Mouse (Mus musculus) liver, embryonic 14.5 days (tissue): ENCODE measurements around the gene Lcn11. TPM values are rescaled to one million over a fixed set of nuclear protein-coding genes. Genes with fewer than 3 reads are reported as not detected.
"Not testable (repeated sequence)": the region's sequence is repeated elsewhere in the genome, so short reads cannot be mapped to it uniquely, and the experiment has no call there.

Source experiments
- ATAC-seq: fragments of 200-750 bp; cut with Nextera tagmentation; 2 replicates; pipeline ENCODE4 v1.8.0; 2017; ENCODE audit warnings: moderate number of reproducible peaks, mild to moderate bottlenecking, moderate library complexity; ENCODE audit not compliant: insufficient read depth
- DNase-seq, 3 experiments: peaks; one replicate each; pipeline ENCODE4 v3.0.0-alpha.2; 2012 to 2013; ENCODE audit warnings: low read depth in 3 of 3, low spot score in 3 of 3
- H3K27ac ChIP-seq: fragments of 300-500 bp; sonication (generic); 2 replicates; pipeline ENCODE4 v1.5.1; 2014; ENCODE audit warnings: moderate library complexity, mild to moderate bottlenecking, control low read depth, inconsistent platforms
- H3K27me3 ChIP-seq: fragments of 300-500 bp; sonication (generic); 2 replicates; pipeline ENCODE4 v1.6.1; 2014; ENCODE audit warnings: mild to moderate bottlenecking, low read length, moderate library complexity; ENCODE audit not compliant: control insufficient read depth, insufficient read depth
- H3K36me3 ChIP-seq: fragments of 300-500 bp; sonication (generic); replicated peaks from 2 replicates; pipeline ENCODE4 v1.6.1; 2014; ENCODE audit warnings: low read depth; ENCODE audit not compliant: control insufficient read depth, insufficient read depth
- H3K4me1 ChIP-seq, 2 experiments: fragments of 200-500 bp in 1 of 2; fragments of 300-500 bp in 1 of 2; sonication (generic) in 1 of 2; replicated peaks; 2 replicates each; pipeline ENCODE4 v1.6.1; 2012 to 2014; ENCODE audit warnings: antibody characterized with exemption in 1 of 2, inconsistent platforms in 1 of 2, low read length in 1 of 2; ENCODE audit not compliant: control insufficient read depth in 2 of 2, insufficient read depth in 2 of 2
- H3K4me2 ChIP-seq: fragments of 300-500 bp; sonication (generic); 2 replicates; pipeline ENCODE4 v1.6.1; 2014; ENCODE audit warnings: low read depth, mild to moderate bottlenecking, control low read depth, moderate library complexity
- H3K4me3 ChIP-seq, 2 experiments: fragments of 200-500 bp in 1 of 2; fragments of 300-500 bp in 1 of 2; sonication (generic) in 1 of 2; 2 replicates each; pipeline ENCODE4 v1.5.1; 2012 to 2014; ENCODE audit warnings: low read depth in 2 of 2, low read length in 2 of 2, mild to moderate bottlenecking in 2 of 2, control low read depth in 1 of 2, inconsistent platforms in 1 of 2, moderate library complexity in 1 of 2; ENCODE audit not compliant: insufficient read depth in 1 of 2
- H3K9ac ChIP-seq: fragments of 300-500 bp; sonication (generic); replicated peaks from 2 replicates; pipeline ENCODE4 v1.6.1; 2014; ENCODE audit warnings: mild to moderate bottlenecking, control low read depth, moderate library complexity
- H3K9me3 ChIP-seq: fragments of 300-500 bp; sonication (generic); 2 replicates; pipeline ENCODE4 v1.6.1; 2016; ENCODE audit warnings: low read length, mixed read lengths; ENCODE audit not compliant: control insufficient read depth
- CTCF ChIP-seq: IDR thresholded peaks from 2 replicates; pipeline ENCODE4 v1.5.1; 2016; ENCODE audit warnings: antibody characterized with exemption, low read depth, control low read depth
- EP300 ChIP-seq: IDR thresholded peaks from 2 replicates; pipeline ENCODE4 v1.6.1; 2016; ENCODE audit warnings: antibody characterized with exemption, low read depth
- WGBS: fragments of 180-500 bp; shearing (Covaris S2); extraction: QIAGEN DNeasy Blood & Tissue Kit; methylation state at CpG from one replicate; pipeline ENCODE4 v1.1.7; 2014; ENCODE audit not compliant: insufficient replicate concordance; 5-methylcytosine and 5-hydroxymethylcytosine counted together
- polyA plus RNA-seq, 2 experiments: library from polyadenylated mRNA; depleted of rRNA in 1 of 2; stranded (reverse) in 1 of 2; unstranded in 1 of 2; fragments of >200 nt; fragmentation: Nextera tagmentation in 1 of 2; extraction: Ambion mirVana in 1 of 2; gene quantifications; 2 replicates each; pipeline versions ENCODE4 v1.2.1 to v1.2.3; 2012 to 2014

Gene Lcn11
- polyA plus RNA-seq (2012; rRNA removed) (not detected in 2 replicates), polyA plus RNA-seq (2014; fragmentation: Nextera tagmentation; extraction: Ambion mirVana) (not detected in 2 replicates)

- no peaks in the 10 kb centered on the region for H3K36me3 ChIP-seq
- H3K9ac ChIP-seq, result no peak within 1 kb of the TSS
- no peak within 1 kb of the TSS for H3K4me2 ChIP-seq
- 61% methylated on average over 1 of the region's 1 CpGs for WGBS
- TF ChIP-seq EP300 (no peak), CTCF (no peak)
- DNase-seq (no peak), ATAC-seq (no peak)
- no peaks in the 10 kb centered on the region for H3K9me3 ChIP-seq
- H3K4me1 ChIP-seq, result no peaks in the 10 kb centered on the region
- no peak within 1 kb of the TSS for H3K27ac ChIP-seq
- no peaks in the 10 kb centered on the region for H3K27me3 ChIP-seq
- H3K4me3 ChIP-seq, result no peak within 1 kb of the TSS
These were observed at the start of gene Lcn11 for GRCm38 (mm10) chr2:25776717-25777116. Lcn11 (plus strand) TSS chr2:25777017.

- H3K36me3 ChIP-seq, result no peaks in the 10 kb centered on the region
- no peaks in the 10 kb centered on the region for H3K9me3 ChIP-seq
- 29% methylated on average over 2 of the region's 2 CpGs for WGBS
- H3K4me2 ChIP-seq, result no peak overlapping the region
- TF ChIP-seq CTCF, result no peak
- no peak for TF ChIP-seq EP300
- DNase-seq (no peak), ATAC-seq (no peak)
- no peak overlapping the region for H3K27ac ChIP-seq
- H3K9ac ChIP-seq, result no peak overlapping the region
- H3K4me1 ChIP-seq, result no peaks in the 10 kb centered on the region
- H3K4me3 ChIP-seq, result no peak overlapping the region
- H3K27me3 ChIP-seq, result no peaks in the 10 kb centered on the region
These were observed 43.5 kb upstream of the Lcn11 start for GRCm38 (mm10) chr2:25733199-25733930.

- H3K27ac ChIP-seq, H3K36me3 ChIP-seq, ATAC-seq, H3K9me3 ChIP-seq, H3K4me2 ChIP-seq, H3K4me1 ChIP-seq, DNase-seq, H3K4me3 ChIP-seq, H3K9ac ChIP-seq, H3K27me3 ChIP-seq: not testable (repeated sequence)
- WGBS, result 61% methylated on average over 3 of the region's 3 CpGs
These were observed 40.1 kb upstream of the Lcn11 start, which contains the start of gene Obp2b for GRCm38 (mm10) chr2:25736709-25737108. Obp2b (plus strand) TSS chr2:25737009.

GRCm38 (mm10) chr2:25741671-25742070 is 35.1 kb upstream of the Lcn11 start:
- H3K9ac ChIP-seq, result no peak overlapping the region
- DNase-seq (no peak), ATAC-seq (no peak)
- H3K27ac ChIP-seq, result no peak overlapping the region
- H3K9me3 ChIP-seq, result no peaks in the 10 kb centered on the region; the same call in 1 of the 2 replicates
- TF ChIP-seq EP300 (no peak), CTCF (no peak)
- H3K4me2 ChIP-seq, result no peak overlapping the region
- no peaks in the 10 kb centered on the region for H3K27me3 ChIP-seq
- H3K4me3 ChIP-seq, result no peak overlapping the region
- no peaks in the 10 kb centered on the region for H3K4me1 ChIP-seq
- H3K36me3 ChIP-seq, result no peaks in the 10 kb centered on the region
- 57% methylated on average over 1 of the region's 1 CpGs for WGBS

GRCm38 (mm10) chr2:25754201-25754600 is 22.6 kb upstream of the Lcn11 start:
- no peak overlapping the region for H3K4me3 ChIP-seq

More at GRCm38 (mm10) chr2:25754201-25754600, 22.6 kb upstream of the Lcn11 start:
- ATAC-seq, result no peak
- Histone ChIP-seq H3K27me3 (no peaks in the 10 kb centered on the region), H3K4me2 (no peak overlapping the region), H3K4me1 (no peaks in the 10 kb centered on the region), H3K9ac (no peak overlapping the region), H3K9me3 (no peaks in the 10 kb centered on the region), H3K36me3 (no peaks in the 10 kb centered on the region), H3K27ac (no peak overlapping the region)
- WGBS, result 63% methylated on average over 1 of the region's 1 CpGs
- no peak for DNase-seq
- no peak for TF ChIP-seq EP300
- no peak for TF ChIP-seq CTCF
